Mouse (Mus musculus) liver, embryonic 18 days (tissue): ENCODE measurements around the gene Inha. TPM values are rescaled to one million over a fixed set of nuclear protein-coding genes. Genes with fewer than 3 reads are reported as not detected.

Experiments
- polyA plus RNA-seq: library from polyadenylated mRNA; depleted of rRNA; stranded (reverse); fragments of >200 nt; gene quantifications from 2 replicates; pipeline ENCODE4 v1.2.3, GENCODE M21; 2012; rRNA removed

Gene Inha
- polyA plus RNA-seq = 1.8 and 2.0 TPM in 2 replicates

DNA sequence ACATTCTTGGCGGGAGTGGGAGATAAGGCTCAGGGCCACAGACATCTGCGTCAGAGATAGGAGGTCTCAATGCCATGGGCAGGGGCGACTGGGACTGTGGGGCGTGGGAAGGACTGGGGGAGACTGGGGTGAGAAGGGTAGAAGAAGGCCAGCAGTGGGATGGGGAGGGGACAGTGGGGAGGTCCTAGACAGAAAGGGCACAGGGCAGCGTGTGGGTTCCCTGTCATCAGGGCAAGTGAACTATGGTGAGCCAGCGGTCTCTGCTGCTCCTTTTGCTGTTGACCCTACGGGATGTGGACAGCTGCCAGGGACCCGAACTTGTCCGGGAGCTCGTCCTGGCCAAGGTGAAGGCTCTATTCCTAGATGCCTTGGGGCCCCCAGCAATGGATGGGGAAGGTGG, at the start of gene Inha:
Gene Inha, plus strand, starts transcription at position 72 of the 400 bp plus-strand sequence.

DNA sequence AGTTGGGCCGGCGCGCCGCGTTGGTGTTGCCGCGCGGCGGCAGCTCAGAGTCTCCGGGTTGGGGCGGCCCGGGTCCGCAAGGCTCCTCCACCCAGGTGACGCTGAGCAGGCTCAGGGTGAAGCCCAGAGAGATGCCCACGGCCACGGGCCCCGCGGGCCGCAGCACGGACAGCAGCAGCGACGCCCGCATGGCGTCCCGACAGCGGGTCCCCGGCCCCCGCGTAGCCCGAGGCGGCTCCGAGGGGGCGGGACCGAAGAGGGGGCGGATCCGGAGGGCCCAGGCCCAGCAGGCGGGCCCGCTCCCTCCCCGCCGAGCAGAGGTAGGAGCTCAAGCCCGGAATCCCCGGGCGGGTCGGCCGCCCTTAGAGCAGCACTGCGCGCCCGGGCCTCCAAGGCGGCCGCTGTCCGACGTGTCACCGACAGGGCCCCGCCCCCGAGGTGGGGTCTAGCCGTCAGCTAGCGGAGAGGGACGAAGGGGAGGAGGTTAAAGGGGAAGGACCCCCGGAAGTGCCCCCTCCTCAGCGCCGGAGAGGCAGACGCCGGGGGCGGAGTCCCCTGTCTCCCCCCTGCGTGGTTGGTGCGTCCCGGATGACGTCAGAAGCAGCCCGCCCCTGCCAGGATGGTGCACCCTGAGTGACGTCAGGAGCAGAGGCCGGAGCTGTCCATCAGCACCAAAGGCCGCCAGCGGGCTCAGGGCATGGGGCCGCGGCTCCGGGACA, 27.8 kb upstream of the Inha start, which contains the start of the genes Chpf and Tmem198:
Gene Chpf, minus strand, starts transcription at position 392 of the 719 bp plus-strand sequence.
Gene Tmem198, plus strand, starts transcription at position 617 of the 719 bp plus-strand sequence.

DNA sequence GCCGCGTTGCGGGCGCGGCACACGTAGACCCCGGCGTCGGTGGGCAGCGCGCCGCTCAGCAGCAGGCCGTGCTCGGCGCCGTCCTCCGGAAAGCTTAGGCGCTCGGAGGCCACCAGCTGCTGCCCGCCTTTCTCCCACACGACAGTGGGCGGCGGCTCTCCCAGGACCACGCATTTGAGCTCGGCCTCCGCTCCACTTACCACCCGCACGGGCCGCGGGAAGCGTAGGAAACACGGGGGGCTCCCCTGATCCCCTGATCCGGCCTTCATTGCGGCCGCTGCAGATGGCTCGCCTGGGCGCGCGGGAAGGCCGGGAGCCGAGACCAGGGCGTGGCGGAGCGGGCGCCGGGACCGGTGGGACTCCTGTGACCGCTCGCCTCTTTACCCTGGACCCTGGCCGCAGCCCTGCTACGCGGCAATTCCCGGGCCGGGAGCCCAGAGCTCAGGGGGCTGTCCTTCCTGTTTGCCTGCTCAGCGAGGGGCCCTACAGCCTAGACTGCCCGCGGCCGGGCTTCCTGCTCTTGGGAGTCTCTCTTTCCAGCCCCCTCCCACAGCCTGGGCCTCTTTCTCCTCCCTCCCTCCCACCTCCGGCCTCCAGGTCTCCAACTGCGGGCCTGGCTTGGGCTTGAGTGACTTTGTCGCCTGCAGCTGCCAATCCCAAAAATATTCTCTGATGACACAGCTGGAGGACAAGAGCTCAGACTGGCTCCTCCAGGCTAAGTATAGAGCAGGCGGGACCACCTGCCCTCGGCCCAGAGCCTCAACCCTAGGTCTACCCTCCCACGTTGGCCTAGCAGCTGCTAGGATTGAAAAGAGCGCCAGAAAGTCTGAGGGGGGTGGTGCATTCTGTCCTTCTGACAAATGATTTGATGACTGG, 683 bp upstream of the Inha start, which contains the start of gene Obsl1:
Gene Obsl1, minus strand, starts transcription at position 497 of the 876 bp plus-strand sequence.

DNA sequence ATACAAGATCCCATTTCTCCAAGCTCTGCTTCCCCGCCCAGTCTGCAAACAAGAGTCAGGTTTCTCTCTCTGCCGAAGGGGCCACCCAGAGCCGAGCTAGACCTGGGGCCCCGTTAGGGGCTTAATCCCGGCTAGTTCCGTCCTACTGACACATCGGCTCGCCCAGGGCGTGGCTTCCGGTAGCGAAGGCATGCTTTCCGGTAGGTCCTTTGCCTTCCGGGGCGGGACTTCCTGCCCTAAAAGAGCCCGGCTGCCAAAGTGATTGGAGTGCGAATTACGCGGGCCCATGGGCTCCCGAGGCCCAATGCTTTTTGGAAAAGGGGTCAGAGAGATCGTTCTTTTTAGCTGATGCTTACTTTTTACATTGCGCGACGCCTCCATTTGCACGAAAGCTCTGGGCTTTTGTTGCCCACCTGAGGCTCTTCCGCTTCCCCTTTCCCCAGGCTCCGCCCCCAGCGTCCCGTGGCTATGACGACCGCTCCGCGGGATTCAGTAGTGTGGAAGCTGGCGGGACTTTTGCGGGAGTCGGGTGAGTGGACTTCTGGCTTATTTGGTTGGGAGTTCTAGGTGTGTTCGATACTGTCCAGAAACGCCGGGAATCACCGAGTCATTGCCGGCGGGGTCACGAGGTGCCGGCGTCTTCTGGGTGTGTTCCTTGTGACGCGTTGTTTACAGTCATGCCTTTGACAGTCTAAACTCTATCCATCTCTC, 14.6 kb downstream of the Inha start, which contains the start of gene Stk11ip:
Gene Stk11ip, plus strand, starts transcription at position 209 of the 711 bp plus-strand sequence.

DNA sequence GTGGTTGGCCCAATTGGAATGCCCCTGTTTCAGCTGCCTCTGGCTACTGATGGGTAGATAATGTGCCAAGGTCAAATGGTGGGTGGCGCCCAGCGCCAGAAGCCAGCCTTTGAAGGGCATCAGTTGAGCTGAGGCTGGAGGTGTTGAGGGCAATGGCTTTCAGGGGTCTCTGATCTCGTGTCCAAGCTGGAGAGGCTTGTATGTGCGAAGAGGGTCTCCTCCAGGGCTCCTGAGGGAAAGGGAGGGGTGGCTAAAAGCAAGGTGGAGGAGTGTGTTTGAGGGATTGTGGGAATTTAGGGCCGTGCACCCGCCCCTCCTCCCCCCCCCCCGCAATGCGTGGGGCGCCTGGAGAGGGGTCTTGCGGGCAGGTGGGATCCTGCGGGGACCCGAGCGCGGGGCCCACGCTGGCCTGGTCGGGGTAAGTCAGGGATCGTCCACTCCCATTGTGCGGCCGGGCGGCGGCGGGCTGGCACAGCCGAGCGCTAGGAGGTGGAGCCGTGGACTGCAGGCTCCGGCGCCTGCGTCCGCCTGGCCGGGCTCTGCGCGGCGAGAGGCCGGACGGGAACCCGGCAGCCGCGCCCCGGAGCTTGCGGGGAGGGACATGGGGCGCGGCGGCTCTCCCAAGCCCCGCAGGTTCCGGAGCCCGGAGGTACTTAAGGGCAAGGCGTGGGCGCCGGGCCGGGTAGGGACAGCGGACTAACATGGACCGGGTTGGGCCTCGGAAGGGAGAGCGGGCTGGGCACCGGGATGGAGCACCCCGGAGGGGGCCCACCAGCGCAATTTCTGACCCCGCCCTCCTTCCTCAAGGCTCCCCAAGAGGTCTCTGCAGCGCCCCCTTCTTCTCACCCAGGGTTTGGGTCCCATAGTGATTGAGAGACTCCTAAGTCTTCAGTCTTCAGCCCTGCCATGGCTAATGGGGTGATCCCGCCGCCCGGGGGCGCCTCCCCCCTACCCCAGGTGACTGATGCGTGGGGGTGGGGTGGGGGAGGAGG, 39.4 kb downstream of the Inha start, which contains the start of gene Slc4a3:
Gene Slc4a3, plus strand, starts transcription at position 302 of the 992 bp plus-strand sequence.

Other genes starting within 250 kb of the Inha start
- 0.10 TPM in 2 replicates for gene Ptprn, start 242.6 kb upstream of the Inha start, polyA plus RNA-seq
- not detected in 2 replicates for gene Resp18, start 228.7 kb upstream of the Inha start, polyA plus RNA-seq
- 61.8 and 63.4 TPM in 2 replicates for gene Dnpep, start 189.1 kb upstream of the Inha start, polyA plus RNA-seq
- 2.0 and 2.2 TPM in 2 replicates for gene Des, start 146.7 kb upstream of the Inha start, polyA plus RNA-seq
- 4.9 and 6.9 TPM in 2 replicates for gene Speg, start 131.8 kb upstream of the Inha start, polyA plus RNA-seq
- gene Gmppa, start 71.1 kb upstream of the Inha start, polyA plus RNA-seq = 38.7 and 42.0 TPM in 2 replicates
- gene Asic4, start 56.6 kb upstream of the Inha start, polyA plus RNA-seq = 0.01 and 0.03 TPM in 2 replicates
- 3.7 and 4.1 TPM in 2 replicates for gene Chpf, start 27.8 kb upstream of the Inha start, polyA plus RNA-seq
- 0.10 TPM in 2 replicates for gene Tmem198, start 27.5 kb upstream of the Inha start, polyA plus RNA-seq
- 10.4 and 12.4 TPM in 2 replicates for gene Obsl1, start 625 bp upstream of the Inha start, polyA plus RNA-seq
- 4.9 and 5.3 TPM in 2 replicates for gene Stk11ip, start 14.5 kb downstream of the Inha start, polyA plus RNA-seq
- 1.9 TPM in 2 replicates for gene Slc4a3, start 39.2 kb downstream of the Inha start, polyA plus RNA-seq